Mouse (Mus musculus) heart, embryonic 14.5 days (tissue): Measurements from ENCODE around the gene Acin1. TPM values are rescaled to one million over a fixed set of nuclear protein-coding genes. Genes with fewer than 3 reads are reported as not detected.

Source experiments
- ATAC-seq: fragments of 200-750 bp; cut with Nextera tagmentation; 2 replicates; pipeline ENCODE4 v1.8.0; 2017; ENCODE audit warnings: low read depth, moderate TSS enrichment; ENCODE audit not compliant: insufficient number of reproducible peaks, insufficient read depth, low FRiP score
- H3K27ac ChIP-seq, 2 experiments: fragments of 200-500 bp in 1 of 2; fragments of 300-500 bp in 1 of 2; sonication (generic) in 1 of 2; replicated peaks in 1 of 2; 2 replicates each; pipeline ENCODE4 v1.5.1; 2012 to 2014; ENCODE audit warnings: low read depth in 2 of 2, low read length in 2 of 2, control low read depth in 1 of 2, mild to moderate bottlenecking in 1 of 2, mixed read lengths in 1 of 2; ENCODE audit not compliant: control insufficient read depth in 1 of 2, insufficient read depth in 1 of 2
- H3K27me3 ChIP-seq: fragments of 300-500 bp; sonication (generic); 2 replicates; pipeline ENCODE4 v1.6.1; 2014; ENCODE audit warnings: mild to moderate bottlenecking, low read length, control low read depth; ENCODE audit not compliant: control insufficient read depth, insufficient read depth
- H3K36me3 ChIP-seq: fragments of 300-500 bp; sonication (generic); 2 replicates; pipeline ENCODE4 v1.6.1; 2014; ENCODE audit warnings: mild to moderate bottlenecking, control low read depth, low read length, mixed read lengths; ENCODE audit not compliant: control insufficient read depth, insufficient read depth
- H3K4me1 ChIP-seq, 2 experiments: fragments of 200-500 bp in 1 of 2; fragments of 300-500 bp in 1 of 2; sonication (generic) in 1 of 2; 2 replicates each; pipeline ENCODE4 v1.6.1; 2012 to 2014; ENCODE audit warnings: low read length in 2 of 2, control low read depth in 1 of 2, mixed read lengths in 1 of 2; ENCODE audit not compliant: control insufficient read depth in 2 of 2, insufficient read depth in 2 of 2
- H3K4me2 ChIP-seq: fragments of 300-500 bp; sonication (generic); 2 replicates; pipeline ENCODE4 v1.6.1; 2014; ENCODE audit warnings: mild to moderate bottlenecking, low read length
- H3K4me3 ChIP-seq, 2 experiments: fragments of 200-500 bp in 1 of 2; fragments of 300-500 bp in 1 of 2; sonication (generic) in 1 of 2; 2 replicates each; pipeline ENCODE4 v1.5.1; 2012 to 2014; ENCODE audit warnings: low read length in 2 of 2, mild to moderate bottlenecking in 2 of 2, control low read depth in 1 of 2, low read depth in 1 of 2, moderate library complexity in 1 of 2; ENCODE audit not compliant: control insufficient read depth in 1 of 2, insufficient read depth in 1 of 2
- H3K9ac ChIP-seq: fragments of 300-500 bp; sonication (generic); 2 replicates; pipeline ENCODE4 v1.6.1; 2014; ENCODE audit warnings: mild to moderate bottlenecking, low read length
- H3K9me3 ChIP-seq: fragments of 300-500 bp; sonication (generic); 2 replicates; pipeline ENCODE4 v1.6.1; 2016; ENCODE audit warnings: low read length, control low read depth; ENCODE audit not compliant: control insufficient read depth
- WGBS: fragments of 180-500 bp; shearing (Covaris S2); extraction: QIAGEN DNeasy Blood & Tissue Kit; methylation state at CpG from one replicate; pipeline ENCODE4 v1.1.7; 2014; 5-methylcytosine and 5-hydroxymethylcytosine counted together
- polyA plus RNA-seq: library from polyadenylated mRNA; unstranded; fragments of >200 nt; fragmentation: Nextera tagmentation; extraction: Ambion mirVana; gene quantifications from 2 replicates; pipeline ENCODE4 v1.2.1, GENCODE M21; 2014

Acin1 gene
- polyA plus RNA-seq, 1 experiment from 2014 or later, result 81.1 TPM

DNA sequence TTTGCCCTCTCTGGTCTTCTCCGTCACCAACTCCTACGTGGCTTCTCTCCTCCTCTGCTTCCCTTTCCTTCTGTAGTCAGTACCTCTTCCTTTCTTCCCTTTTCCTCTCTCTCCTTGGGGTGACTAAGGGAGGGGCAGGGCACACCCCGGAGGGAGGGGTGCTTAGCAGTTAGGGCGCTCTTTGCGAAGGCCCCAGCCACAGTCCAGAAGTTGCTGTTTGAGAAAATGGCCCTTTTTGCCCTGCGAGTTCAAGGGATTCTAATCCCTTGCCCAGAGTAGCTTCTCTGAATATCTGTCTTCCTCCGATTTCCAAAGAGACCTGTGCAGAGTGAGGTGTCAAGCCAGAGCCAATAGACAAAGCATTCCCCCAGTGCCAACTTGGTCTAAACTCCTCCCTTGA is 25.3 kb upstream of the Acin1 start, which contains the start of gene Cebpe:
TSS of gene Cebpe (minus strand) at position 101 of the 400 bp plus-strand sequence.
- ATAC-seq, result no peak
- no peak within 1 kb of the TSS for H3K9ac ChIP-seq
- no peaks in the 10 kb centered on the region for H3K9me3 ChIP-seq
- H3K36me3 ChIP-seq, result no peaks in the 10 kb centered on the region
- H3K27ac ChIP-seq, result no peak within 1 kb of the TSS
- H3K4me2 ChIP-seq, result no peak within 1 kb of the TSS
- no peak within 1 kb of the TSS for H3K4me3 ChIP-seq
- WGBS, result 82% methylated on average over 7 of the region's 7 CpGs
- no peaks in the 10 kb centered on the region for H3K27me3 ChIP-seq
- H3K4me1 ChIP-seq, result peaks cover 12 to 19% of the 10 kb centered on the region in 2 experiments

GRCm38 (mm10) chr14:54709054-54709453 is 22.3 kb upstream of the Acin1 start:
- Histone ChIP-seq H3K4me1 (peaks cover 24 to 25% of the 10 kb centered on the region in 2 experiments), H3K4me3 (no peak overlapping the region), H3K27ac (no peak overlapping the region), H3K27me3 (no peaks in the 10 kb centered on the region), H3K9ac (no peak overlapping the region), H3K9me3 (no peaks in the 10 kb centered on the region), H3K36me3 (no peaks in the 10 kb centered on the region), H3K4me2 (no peak overlapping the region)
- ATAC-seq, result no peak
- 67% methylated on average over 9 of the region's 9 CpGs for WGBS

DNA sequence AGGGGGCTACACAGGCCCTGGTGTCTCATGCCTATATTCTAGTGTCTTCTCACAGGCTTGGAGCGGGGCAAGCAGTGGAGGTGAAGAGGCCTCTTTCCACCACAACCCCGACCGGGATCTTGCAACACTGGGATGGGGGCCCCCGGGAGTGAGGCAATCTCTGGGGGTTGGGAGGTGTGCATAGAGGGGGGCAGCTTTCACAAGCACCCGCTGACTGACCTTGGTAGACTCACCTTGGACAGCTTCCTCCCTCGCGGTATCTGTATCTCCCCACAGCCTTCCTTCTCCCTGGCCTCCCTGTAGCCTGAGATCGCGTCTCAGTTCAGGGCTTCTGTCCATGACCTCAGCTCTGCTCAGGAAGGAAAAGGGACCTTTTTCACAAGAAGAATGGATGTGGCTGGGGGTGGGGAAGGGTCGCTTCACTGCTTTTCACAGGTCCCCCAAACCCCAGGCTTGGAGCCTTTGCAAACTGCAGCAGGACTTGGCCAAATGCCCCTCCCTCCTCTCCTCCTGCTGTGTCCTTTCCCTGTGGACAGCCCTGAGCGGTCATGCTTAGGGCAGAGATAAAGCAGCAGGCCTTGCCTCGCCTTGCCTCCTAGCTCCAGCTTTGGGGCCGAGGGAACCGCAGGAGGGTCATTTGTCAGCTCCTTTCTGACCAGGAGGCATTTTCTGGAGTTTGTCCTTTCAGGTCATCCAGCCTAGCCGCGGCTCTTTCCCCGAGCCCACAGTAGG is 20.0 kb upstream of the Acin1 start:
- peak overlapping the region; percentile 47; the same call in 1 of the 2 replicates for H3K9ac ChIP-seq

DNA sequence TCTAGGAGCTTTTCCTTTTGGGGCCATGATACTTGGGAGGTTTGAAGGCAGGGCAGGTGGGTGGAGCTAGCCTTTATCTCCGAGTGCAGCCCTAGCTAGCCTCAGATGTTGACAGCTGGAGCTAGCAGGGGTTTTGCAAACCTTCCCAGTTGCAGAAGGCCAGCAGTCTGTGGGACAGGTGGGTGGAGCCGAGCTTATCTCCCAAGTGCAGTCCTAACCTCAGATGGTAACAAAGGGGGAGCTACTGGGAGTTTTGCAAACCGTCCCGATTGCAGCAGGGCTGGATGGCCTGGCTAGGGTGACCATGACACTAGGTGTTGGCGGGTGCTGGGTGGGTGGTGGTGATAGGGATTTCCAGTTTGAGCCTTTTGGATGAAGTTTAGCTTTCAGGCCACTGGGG is 19.1 kb upstream of the Acin1 start:
- Histone ChIP-seq H3K4me3 (no peak overlapping the region), H3K27me3 (no peaks in the 10 kb centered on the region), H3K4me1 (peaks cover 20 to 25% of the 10 kb centered on the region in 2 experiments), H3K4me2 (peak overlapping the region; percentile 19; the same call in 1 of the 2 replicates), H3K36me3 (no peaks in the 10 kb centered on the region), H3K9me3 (no peaks in the 10 kb centered on the region), H3K27ac (no peak overlapping the region), H3K9ac (no peak overlapping the region)
- WGBS, result 17% methylated on average over 5 of the region's 5 CpGs
- peak; percentile 41; the same call in 1 of the 2 replicates for ATAC-seq

More for the DNA sequence above, 20.0 kb upstream of the Acin1 start:
- Histone ChIP-seq H3K9me3 (no peaks in the 10 kb centered on the region), H3K36me3 (no peaks in the 10 kb centered on the region), H3K4me2 (peak overlapping the region; percentile 35; the same call in 1 of the 2 replicates), H3K27me3 (no peaks in the 10 kb centered on the region), H3K4me1 (peaks cover 20 to 22% of the 10 kb centered on the region in 2 experiments), H3K27ac (peak overlapping the region; percentile 29 to 49; a peak in 3 of 4 replicates), H3K4me3 (no peak overlapping the region)
- ATAC-seq, result no peak
- 21% methylated on average over 16 of the region's 17 CpGs for WGBS

DNA sequence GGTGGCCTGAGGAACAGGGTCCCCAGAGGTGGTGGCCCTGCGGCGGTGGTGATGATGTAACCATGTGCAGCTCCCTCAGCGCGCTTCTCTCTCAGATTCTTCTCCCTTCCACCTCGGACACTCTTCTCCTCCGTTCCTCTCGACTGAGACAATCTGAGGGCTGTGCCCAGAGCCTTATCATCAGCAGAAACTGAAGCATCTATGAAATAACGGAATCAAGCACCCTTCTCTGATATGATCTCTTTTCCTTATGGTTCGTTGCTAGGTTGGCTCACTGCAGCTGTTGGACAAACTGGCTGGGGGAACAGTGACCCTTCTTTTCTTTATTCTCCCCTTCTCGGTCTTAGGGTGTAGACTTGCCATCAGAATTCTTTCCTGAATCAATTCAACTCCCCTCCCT is 16.5 kb upstream of the Acin1 start:
- H3K27me3 ChIP-seq, result no peaks in the 10 kb centered on the region
- H3K4me3 ChIP-seq, result no peak overlapping the region
- ATAC-seq, result no peak
- peaks cover 20 to 30% of the 10 kb centered on the region in 2 experiments for H3K4me1 ChIP-seq
- no peak overlapping the region for H3K9ac ChIP-seq
- H3K9me3 ChIP-seq, result no peaks in the 10 kb centered on the region
- H3K27ac ChIP-seq, result no peak overlapping the region
- H3K4me2 ChIP-seq, result no peak overlapping the region
- no peaks in the 10 kb centered on the region for H3K36me3 ChIP-seq
- 52% methylated on average over 10 of the region's 10 CpGs for WGBS

DNA sequence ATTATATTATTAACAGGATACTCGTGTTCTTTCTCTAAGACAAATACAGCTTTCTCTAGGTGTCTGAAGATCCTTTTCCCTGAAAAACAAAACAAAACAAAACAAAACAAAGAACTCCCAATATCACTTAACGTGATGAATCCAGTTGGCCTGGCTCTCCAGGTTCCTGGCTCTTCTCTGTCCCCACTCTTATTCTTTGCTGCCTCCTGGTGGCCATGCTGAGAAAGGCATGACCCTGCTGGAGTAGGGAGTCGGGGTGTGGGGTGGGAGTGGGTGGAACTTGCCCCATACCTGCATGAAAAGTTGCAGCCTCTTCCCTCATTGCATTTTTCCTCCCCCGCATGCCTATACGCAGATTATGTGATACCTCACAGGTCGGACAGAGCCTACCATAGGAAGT is 14.6 kb upstream of the Acin1 start:
- ATAC-seq, result no peak
- no peak overlapping the region for H3K9ac ChIP-seq
- H3K4me2 ChIP-seq, result 0 out of 2 replicates have a peak overlapping the region, but pooled peaks have one; percentile 3

DNA sequence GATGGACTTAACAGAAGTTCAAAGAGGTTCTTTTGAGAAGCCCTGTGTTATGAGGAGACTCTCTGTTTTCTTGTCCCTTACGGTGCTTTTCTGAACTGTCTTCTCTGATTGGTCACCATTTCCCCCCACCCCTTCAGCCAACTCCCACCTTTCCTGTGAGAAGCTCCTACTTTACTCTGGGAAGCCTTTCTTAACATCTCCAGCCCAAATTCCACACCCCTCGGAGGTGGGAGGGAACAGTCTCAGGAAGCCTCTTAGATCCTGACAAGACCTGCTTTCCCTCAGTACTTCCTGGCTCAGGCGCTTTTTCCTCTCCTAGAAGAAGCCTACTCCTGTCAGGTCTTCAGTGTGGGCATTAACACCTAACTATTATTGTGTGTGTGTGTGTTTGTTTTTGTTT is 12.9 kb upstream of the Acin1 start:
- 33% methylated on average over 3 of the region's 3 CpGs for WGBS
- no peak for ATAC-seq
- Histone ChIP-seq H3K4me3 (no peak overlapping the region), H3K27me3 (no peaks in the 10 kb centered on the region), H3K4me2 (no peak overlapping the region), H3K27ac (no peak overlapping the region), H3K9ac (no peak overlapping the region), H3K4me1 (peaks cover 0 to 8% of the 10 kb centered on the region in 2 experiments; a peak in 2 of 4 replicates), H3K9me3 (no peaks in the 10 kb centered on the region), H3K36me3 (no peaks in the 10 kb centered on the region)

More for the DNA sequence above, 14.6 kb upstream of the Acin1 start:
- WGBS, result 9% methylated on average over 6 of the region's 6 CpGs
- H3K4me3 ChIP-seq, result no peak overlapping the region
- H3K9me3 ChIP-seq, result no peaks in the 10 kb centered on the region
- no peaks in the 10 kb centered on the region for H3K27me3 ChIP-seq
- no peak overlapping the region for H3K27ac ChIP-seq
- H3K4me1 ChIP-seq, result peaks cover 7 to 16% of the 10 kb centered on the region in 2 experiments
- no peaks in the 10 kb centered on the region for H3K36me3 ChIP-seq
